Mouse (Mus musculus) cerebellum, adult 2 months (tissue): ENCODE results near the gene Cdx2.

Source experiments
- CTCF ChIP-seq: fragments of 200-500 bp; IDR thresholded peaks from 2 replicates; pipeline ENCODE4 v1.5.1; 2011; ENCODE audit warnings: low read depth, mild to moderate bottlenecking, control low read depth, low read length, moderate library complexity, borderline replicate concordance; ENCODE audit not compliant: insufficient read depth
- POLR2A ChIP-seq: fragments of 200-500 bp; IDR thresholded peaks from 2 replicates; pipeline ENCODE4 v1.6.1; 2011; ENCODE audit warnings: low read length, control low read depth, borderline replicate concordance; ENCODE audit not compliant: insufficient read depth

- TF ChIP-seq CTCF (no peak), POLR2A (no peak)
Observed at GRCm38 (mm10) chr5:147332711-147333110, 25.6 kb upstream of the Cdx2 start.
